Mouse (Mus musculus) lung, postnatal 10 days (tissue): ENCODE measurements around the gene Nek7.
A peak's percentile ranks its signal among the peaks of the same experiment; 100 is the strongest.

Experiments used
- DNase-seq: peaks from one replicate; pipeline ENCODE4 v3.0.0; 2021

Gene Nek7

GRCm38 (mm10) chr1:138619996-138620461, at the start of gene Nek7:
TSS of gene Nek7 (minus strand) at chr1:138620141.
- peak; percentile 73 for DNase-seq

- no peak for DNase-seq
Observed at GRCm38 (mm10) chr1:138662342-138662741, 42.4 kb upstream of the Nek7 start.

- no peak for DNase-seq
Observed at GRCm38 (mm10) chr1:138654212-138654611, 34.3 kb upstream of the Nek7 start.

- peak; percentile 14 for DNase-seq
Observed at GRCm38 (mm10) chr1:138644991-138645390, 25.1 kb upstream of the Nek7 start.

GRCm38 (mm10) chr1:138643306-138643830, 23.4 kb upstream of the Nek7 start:
- DNase-seq, result no peak

DNA sequence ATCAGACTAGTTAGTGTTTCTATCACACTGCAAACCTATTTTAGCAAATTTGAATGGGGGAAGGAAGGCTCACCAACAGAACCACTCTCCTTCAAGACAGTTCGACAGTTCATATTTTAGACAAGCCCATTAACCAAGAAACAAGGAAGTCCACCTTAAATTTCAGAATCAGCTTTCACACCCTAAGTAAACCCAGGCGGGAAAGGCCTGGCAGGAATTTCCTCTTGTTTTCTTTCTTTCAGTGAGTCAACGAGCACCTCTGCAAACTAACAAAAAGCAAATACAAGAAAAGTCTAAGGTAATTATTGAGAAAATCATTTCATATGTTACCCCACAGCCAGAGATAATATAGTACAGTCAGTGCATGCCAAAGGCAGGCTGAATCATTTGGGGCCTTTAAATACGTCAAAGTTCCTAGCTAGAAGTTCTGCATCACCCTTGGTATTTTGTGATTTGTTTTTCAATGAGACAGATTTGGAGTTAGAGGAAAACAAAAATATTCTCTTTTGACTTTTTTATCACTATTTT, 21.1 kb upstream of the Nek7 start:
- no peak for DNase-seq

DNA sequence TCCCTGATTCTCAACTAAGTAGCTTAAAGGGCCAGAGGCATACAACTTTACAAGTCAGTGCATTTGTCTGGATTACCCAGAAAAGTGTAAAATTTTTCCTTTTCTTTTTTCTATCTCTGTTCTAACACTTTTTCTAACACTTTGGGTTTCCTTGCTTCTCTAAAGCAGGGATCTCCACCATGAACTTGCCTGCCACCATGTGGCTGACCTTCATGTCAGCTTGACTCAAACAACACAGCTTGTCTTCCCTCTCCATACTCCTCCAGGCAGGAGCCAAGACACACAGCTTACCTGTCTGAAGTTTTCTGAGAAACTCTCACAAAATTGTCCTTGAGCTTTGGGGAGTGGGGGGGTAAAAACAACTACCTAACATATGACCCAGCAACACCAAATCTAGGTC, 17.9 kb upstream of the Nek7 start:
- peak; percentile 40 for DNase-seq

DNA sequence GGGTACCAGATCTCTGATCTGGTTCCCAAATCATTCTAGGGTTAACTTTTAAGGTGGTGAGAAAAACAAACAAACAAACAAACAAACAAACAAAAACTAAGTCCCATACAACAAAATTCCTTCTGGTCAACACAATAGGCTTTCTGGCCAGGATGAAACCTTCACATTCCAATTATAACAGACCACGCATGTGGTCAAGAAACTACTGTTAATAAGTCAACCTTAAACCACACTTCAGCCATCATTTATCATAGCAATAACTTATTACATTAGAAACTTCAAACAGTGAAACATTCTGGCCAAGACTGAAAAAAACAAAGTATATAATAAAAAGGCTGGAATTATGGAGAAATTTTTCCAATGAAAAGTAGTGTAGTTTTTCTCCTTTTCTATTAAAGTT, 14.6 kb upstream of the Nek7 start:
- DNase-seq, result no peak

GRCm38 (mm10) chr1:138628919-138629318, 9.0 kb upstream of the Nek7 start:
- DNase-seq, result no peak

GRCm38 (mm10) chr1:138628486-138628885, 8.5 kb upstream of the Nek7 start:
- no peak for DNase-seq

DNA sequence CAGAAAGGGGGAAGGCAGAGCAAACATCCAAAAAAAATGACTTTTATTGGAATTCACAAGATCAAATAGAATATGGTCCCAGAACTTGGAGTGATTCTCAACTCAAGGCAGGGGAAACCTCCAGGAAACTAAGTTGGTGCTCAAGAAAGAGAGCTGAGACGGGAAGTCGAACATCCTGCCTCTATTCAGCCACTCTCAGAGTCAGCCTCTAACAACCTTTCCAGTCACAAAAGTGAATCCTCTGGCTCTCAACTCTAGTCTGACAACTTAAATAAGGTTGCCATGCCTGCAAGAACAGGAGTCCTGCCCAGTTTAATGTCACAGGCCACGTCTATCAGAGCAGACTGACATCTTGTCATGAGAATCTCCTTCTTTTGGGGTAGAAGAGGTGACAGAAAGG, 7.9 kb upstream of the Nek7 start:
- DNase-seq, result no peak

- DNase-seq, result no peak
Observed at GRCm38 (mm10) chr1:138626288-138626687, 6.3 kb upstream of the Nek7 start.

DNA sequence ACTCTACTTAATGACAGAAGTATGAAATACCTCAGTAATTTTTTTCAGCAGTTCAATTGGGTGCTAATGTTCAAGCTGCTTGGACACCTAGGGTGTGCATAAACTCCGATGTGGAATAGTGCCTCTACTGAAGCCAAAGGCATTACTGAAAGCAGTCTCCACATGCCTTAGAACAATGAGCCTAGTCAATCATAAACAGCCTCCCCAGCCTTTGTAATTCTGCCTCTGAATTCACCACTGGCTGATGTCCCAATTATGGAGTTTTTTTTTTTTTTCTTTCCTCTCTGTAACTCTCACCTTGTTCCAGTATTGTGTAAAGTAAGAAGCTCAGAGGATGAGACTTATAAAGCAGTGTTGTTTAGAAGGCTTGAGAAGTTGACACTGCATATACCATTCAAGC, 3.9 kb upstream of the Nek7 start:
- DNase-seq, result no peak

GRCm38 (mm10) chr1:138622831-138623230, 2.9 kb upstream of the Nek7 start:
- DNase-seq, result no peak

DNA sequence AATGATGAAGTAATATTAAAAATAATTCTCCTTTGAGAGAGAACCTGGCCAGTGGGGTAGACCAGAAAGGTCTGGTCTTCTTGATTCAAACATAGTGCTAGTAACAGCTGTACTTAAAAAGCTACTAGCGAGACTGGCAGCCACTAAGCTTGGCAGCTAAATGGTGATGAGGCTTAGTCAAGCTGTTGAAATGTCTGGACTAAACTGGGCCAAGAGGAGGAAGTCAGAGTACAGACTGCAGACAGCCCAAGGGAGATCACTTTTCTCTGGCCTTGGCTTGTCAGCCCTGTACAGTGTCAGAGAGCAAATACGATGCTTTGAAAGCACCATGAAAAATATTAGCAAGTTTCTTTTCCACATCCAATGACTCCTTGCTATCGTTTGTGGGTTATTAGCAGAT, 2.5 kb upstream of the Nek7 start:
- peak; percentile 52 for DNase-seq

GRCm38 (mm10) chr1:138619114-138619971, 598 bp downstream of the Nek7 start:
- DNase-seq, result peak; percentile 99

- DNase-seq, result peak; percentile 93
Observed at GRCm38 (mm10) chr1:138618012-138618354, 2.0 kb downstream of the Nek7 start.

- DNase-seq, result no peak
Observed at GRCm38 (mm10) chr1:138617279-138618011, 2.5 kb downstream of the Nek7 start.

GRCm38 (mm10) chr1:138615388-138615787, 4.6 kb downstream of the Nek7 start:
- no peak for DNase-seq

- DNase-seq, result no peak
Observed at GRCm38 (mm10) chr1:138614552-138615287, 5.2 kb downstream of the Nek7 start.

- DNase-seq, result no peak
Observed at GRCm38 (mm10) chr1:138612177-138612576, 7.8 kb downstream of the Nek7 start.

- no peak for DNase-seq
Observed at GRCm38 (mm10) chr1:138609176-138609575, 10.8 kb downstream of the Nek7 start.

DNA sequence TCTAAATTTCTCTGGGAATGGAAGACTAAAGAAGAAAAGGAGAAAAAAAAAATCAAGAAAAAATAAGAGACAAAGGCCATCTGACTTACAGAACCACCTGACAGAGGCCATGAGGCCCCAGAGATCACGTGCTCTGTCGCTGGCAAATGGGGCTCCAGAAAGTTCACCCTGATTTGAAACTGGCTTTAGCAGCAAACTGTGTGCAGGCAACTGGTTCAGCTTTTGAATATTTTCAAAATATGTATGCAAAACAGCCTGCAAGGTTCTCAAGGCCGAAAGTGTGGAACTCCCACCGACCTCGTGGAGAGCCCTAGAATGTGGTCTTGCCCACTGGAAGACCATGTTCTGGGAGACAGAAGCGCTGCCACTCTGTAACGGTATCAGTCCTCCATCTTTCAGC, 11.6 kb downstream of the Nek7 start:
- no peak for DNase-seq
